Mouse (Mus musculus): ENCODE measurements around the gene Pygl. TPM values are rescaled to one million over a fixed set of nuclear protein-coding genes. Genes with fewer than 3 reads are reported as not detected.
A peak's percentile ranks its signal among the peaks of the same experiment; 100 is the strongest.

Gene Pygl
- polyA plus RNA-seq, 1 experiment = 2.0 TPM

DNA sequence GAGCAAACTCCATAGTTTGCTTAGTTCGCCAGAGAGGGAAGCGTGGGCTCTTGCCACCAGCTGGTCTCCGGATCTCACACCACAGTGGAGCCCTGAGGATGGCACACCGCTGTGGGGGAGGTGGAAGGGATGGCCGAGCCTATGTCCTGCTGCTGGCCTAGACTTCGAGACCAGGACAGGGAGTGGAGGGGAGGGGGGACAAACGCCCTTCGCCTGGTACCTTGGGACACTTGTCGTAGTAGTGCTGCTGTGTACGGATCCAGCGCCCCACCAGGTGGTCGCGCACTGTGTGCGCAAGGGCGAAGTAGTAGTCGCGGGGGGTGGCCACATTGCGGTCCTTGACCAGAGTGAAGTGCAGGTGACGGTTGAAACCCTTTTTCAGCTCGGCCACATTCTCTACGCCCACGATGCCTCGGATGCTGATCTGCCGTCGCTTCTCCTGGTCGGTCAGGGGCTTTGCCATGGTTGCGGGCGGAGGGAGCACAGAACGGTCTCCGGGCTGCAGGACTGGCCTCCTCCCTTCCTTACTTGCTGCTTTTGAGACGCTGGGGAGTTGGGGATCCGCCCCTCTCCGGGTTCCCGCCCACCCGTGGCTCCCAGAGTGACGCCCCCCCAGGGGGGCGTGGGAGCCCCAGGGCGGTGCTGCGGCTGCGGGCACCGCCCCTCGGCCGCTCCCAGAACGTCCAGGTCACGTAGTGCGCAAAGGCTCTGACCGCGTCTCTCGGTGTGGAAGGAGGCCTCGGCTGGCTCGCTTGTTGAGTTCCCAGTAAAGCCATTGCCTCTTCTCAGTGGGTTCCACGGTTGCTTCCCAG is 4.0 kb downstream of the Pygl start:
- H3K27me3 ChIP-seq (ENCODE audit: control insufficient read depth, insufficient read depth, low read length) = no peaks in the 10 kb centered on the region
- no peaks in the 10 kb centered on the region for H3K36me3 ChIP-seq (ENCODE audit: control insufficient read depth, insufficient read depth, low read length)
- H3K4me3 ChIP-seq (ENCODE audit: control insufficient read depth, low read depth, low read length) = peak overlapping the region; percentile 48
- TF ChIP-seq POLR2A (IDR thresholded peaks at IDR 0.05; ENCODE audit: control insufficient read depth, low read depth, low read length) (peak; percentile 71), CTCF (IDR thresholded peaks at IDR 0.05; ENCODE audit: control insufficient read depth, insufficient read depth, insufficient replicate concordance, low read depth, low read length) (no peak)
- H3K27ac ChIP-seq (ENCODE audit: control insufficient read depth, insufficient read depth, low read depth, low read length) = no peak overlapping the region; the same call in 1 of the 2 replicates
- peaks cover 12% of the 10 kb centered on the region for H3K4me1 ChIP-seq (ENCODE audit: control insufficient read depth, insufficient read depth, low read length)

- Histone ChIP-seq H3K4me3 (ENCODE audit: control insufficient read depth, low read depth, low read length) (no peak overlapping the region), H3K36me3 (ENCODE audit: control insufficient read depth, insufficient read depth, low read length) (no peaks in the 10 kb centered on the region), H3K27me3 (ENCODE audit: control insufficient read depth, insufficient read depth, low read length) (no peaks in the 10 kb centered on the region), H3K4me1 (ENCODE audit: control insufficient read depth, insufficient read depth, low read length) (peaks cover 12% of the 10 kb centered on the region), H3K27ac (ENCODE audit: control insufficient read depth, insufficient read depth, low read depth, low read length) (no peak overlapping the region)
- TF ChIP-seq POLR2A (IDR thresholded peaks at IDR 0.05; ENCODE audit: control insufficient read depth, low read depth, low read length) (no peak), CTCF (IDR thresholded peaks at IDR 0.05; ENCODE audit: control insufficient read depth, insufficient read depth, insufficient replicate concordance, low read depth, low read length) (no peak)
Measured at GRCm38 (mm10) chr12:70226655-70227054, 4.6 kb downstream of the Pygl start.

GRCm38 (mm10) chr12:70223331-70223730 is 8.0 kb downstream of the Pygl start:
- TF ChIP-seq CTCF (IDR thresholded peaks at IDR 0.05; ENCODE audit: control insufficient read depth, insufficient read depth, insufficient replicate concordance, low read depth, low read length) (no peak), POLR2A (IDR thresholded peaks at IDR 0.05; ENCODE audit: control insufficient read depth, low read depth, low read length) (no peak)
- no peaks in the 10 kb centered on the region for H3K27me3 ChIP-seq (ENCODE audit: control insufficient read depth, insufficient read depth, low read length)
- no peak overlapping the region for H3K4me3 ChIP-seq (ENCODE audit: control insufficient read depth, low read depth, low read length)
- H3K27ac ChIP-seq (ENCODE audit: control insufficient read depth, insufficient read depth, low read depth, low read length) = no peak overlapping the region
- peaks cover 12% of the 10 kb centered on the region for H3K4me1 ChIP-seq (ENCODE audit: control insufficient read depth, insufficient read depth, low read length)
- no peaks in the 10 kb centered on the region for H3K36me3 ChIP-seq (ENCODE audit: control insufficient read depth, insufficient read depth, low read length)

- Histone ChIP-seq H3K4me1 (ENCODE audit: control insufficient read depth, insufficient read depth, low read length) (peaks cover under 1% of the 10 kb centered on the region; the same call in 1 of the 2 replicates), H3K36me3 (ENCODE audit: control insufficient read depth, insufficient read depth, low read length) (no peaks in the 10 kb centered on the region), H3K27ac (ENCODE audit: control insufficient read depth, insufficient read depth, low read depth, low read length) (no peak overlapping the region), H3K4me3 (ENCODE audit: control insufficient read depth, low read depth, low read length) (no peak overlapping the region), H3K27me3 (ENCODE audit: control insufficient read depth, insufficient read depth, low read length) (no peaks in the 10 kb centered on the region)
- TF ChIP-seq POLR2A (IDR thresholded peaks at IDR 0.05; ENCODE audit: control insufficient read depth, low read depth, low read length) = no peak
- TF ChIP-seq CTCF (IDR thresholded peaks at IDR 0.05; ENCODE audit: control insufficient read depth, insufficient read depth, insufficient replicate concordance, low read depth, low read length) = no peak
Measured at GRCm38 (mm10) chr12:70221425-70221824, 9.9 kb downstream of the Pygl start.

GRCm38 (mm10) chr12:70218795-70219540 is 12.3 kb downstream of the Pygl start:
- Histone ChIP-seq H3K4me3 (ENCODE audit: control insufficient read depth, low read depth, low read length) (no peak overlapping the region), H3K36me3 (ENCODE audit: control insufficient read depth, insufficient read depth, low read length) (no peaks in the 10 kb centered on the region), H3K4me1 (ENCODE audit: control insufficient read depth, insufficient read depth, low read length) (no peaks in the 10 kb centered on the region), H3K27me3 (ENCODE audit: control insufficient read depth, insufficient read depth, low read length) (no peaks in the 10 kb centered on the region), H3K27ac (ENCODE audit: control insufficient read depth, insufficient read depth, low read depth, low read length) (no peak overlapping the region)
- TF ChIP-seq CTCF (IDR thresholded peaks at IDR 0.05; ENCODE audit: control insufficient read depth, insufficient read depth, insufficient replicate concordance, low read depth, low read length) (no peak), POLR2A (IDR thresholded peaks at IDR 0.05; ENCODE audit: control insufficient read depth, low read depth, low read length) (no peak)

DNA sequence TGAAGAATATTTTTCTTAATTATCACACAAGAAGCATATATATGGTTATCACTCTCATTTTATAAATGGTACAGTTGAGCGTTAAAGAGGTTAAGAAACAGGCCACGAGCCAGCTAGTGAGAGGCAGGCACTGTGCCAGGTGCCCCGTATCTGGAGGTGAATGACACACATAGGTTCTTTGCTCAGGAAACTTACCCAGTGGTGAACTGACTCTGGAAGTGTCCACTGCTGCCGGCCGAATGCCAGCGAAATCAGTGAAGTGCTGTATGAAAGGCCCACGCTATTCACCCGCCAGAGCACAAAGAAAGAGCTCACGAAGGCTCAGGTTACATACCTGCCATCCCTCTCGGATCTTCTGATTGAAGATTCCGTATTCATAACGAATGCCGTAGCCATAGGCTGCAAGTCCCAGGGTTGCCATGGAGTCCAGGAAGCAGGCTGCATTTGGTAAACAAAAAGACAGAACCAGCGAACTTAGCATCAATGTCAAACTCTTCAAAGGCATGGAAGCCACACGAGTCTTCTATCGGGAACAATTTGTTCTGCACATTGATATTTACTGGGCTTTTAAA is 15.0 kb downstream of the Pygl start:
- no peaks in the 10 kb centered on the region for H3K4me1 ChIP-seq (ENCODE audit: control insufficient read depth, insufficient read depth, low read length)
- H3K27ac ChIP-seq (ENCODE audit: control insufficient read depth, insufficient read depth, low read depth, low read length) = no peak overlapping the region
- TF ChIP-seq POLR2A (IDR thresholded peaks at IDR 0.05; ENCODE audit: control insufficient read depth, low read depth, low read length) (no peak), CTCF (IDR thresholded peaks at IDR 0.05; ENCODE audit: control insufficient read depth, insufficient read depth, insufficient replicate concordance, low read depth, low read length) (no peak)
- no peaks in the 10 kb centered on the region for H3K27me3 ChIP-seq (ENCODE audit: control insufficient read depth, insufficient read depth, low read length)
- no peaks in the 10 kb centered on the region for H3K36me3 ChIP-seq (ENCODE audit: control insufficient read depth, insufficient read depth, low read length)
- no peak overlapping the region for H3K4me3 ChIP-seq (ENCODE audit: control insufficient read depth, low read depth, low read length)

GRCm38 (mm10) chr12:70214281-70214680 is 17.0 kb downstream of the Pygl start:
- Histone ChIP-seq H3K27ac (ENCODE audit: control insufficient read depth, insufficient read depth, low read depth, low read length) (no peak overlapping the region), H3K36me3 (ENCODE audit: control insufficient read depth, insufficient read depth, low read length) (no peaks in the 10 kb centered on the region), H3K27me3 (ENCODE audit: control insufficient read depth, insufficient read depth, low read length) (no peaks in the 10 kb centered on the region), H3K4me3 (ENCODE audit: control insufficient read depth, low read depth, low read length) (no peak overlapping the region), H3K4me1 (ENCODE audit: control insufficient read depth, insufficient read depth, low read length) (no peaks in the 10 kb centered on the region)
- TF ChIP-seq CTCF (IDR thresholded peaks at IDR 0.05; ENCODE audit: control insufficient read depth, insufficient read depth, insufficient replicate concordance, low read depth, low read length) (no peak), POLR2A (IDR thresholded peaks at IDR 0.05; ENCODE audit: control insufficient read depth, low read depth, low read length) (no peak)

Data from testis, adult 2 months (tissue).